Comparison of ENCODE assay signal across 21 mouse cellular contexts in genomic region chr11:99100215-99100614, GRCm38 (mm10). TPM values are rescaled to one million over a fixed set of nuclear protein-coding genes. Genes with fewer than 3 reads are reported as not detected.
"Had no signal": no experiment of that assay in that cellular context is flagged by ENCODE, and none has a peak within 500 bp of the region (broad histone marks: within the 10 kb centered on the region; RNA-seq: fewer than 3 reads in every experiment).

No protein-coding gene starts in this region.

- H3K4me2 ChIP-seq: kidney, embryonic 15.5 days; limb, embryonic 13.5 days; liver, embryonic 13.5 days; midbrain, embryonic 11.5 days; neural tube, embryonic 12.5 days; neural tube, embryonic 15.5 days had no signal

- H3K27ac ChIP-seq: limb, embryonic 13.5 days; liver, embryonic 13.5 days; neural tube, embryonic 12.5 days; neural tube, embryonic 15.5 days; stomach, postnatal 0 days had no signal

- H3K9me3 ChIP-seq: kidney, embryonic 15.5 days; limb, embryonic 13.5 days; liver, embryonic 13.5 days; neural tube, embryonic 12.5 days; neural tube, embryonic 15.5 days had no signal

- H3K27me3 ChIP-seq: kidney, embryonic 15.5 days; limb, embryonic 13.5 days; liver, embryonic 13.5 days; neural tube, embryonic 12.5 days; neural tube, embryonic 15.5 days had no signal

- H3K9ac ChIP-seq: kidney, embryonic 15.5 days; limb, embryonic 13.5 days; liver, embryonic 13.5 days; neural tube, embryonic 12.5 days; neural tube, embryonic 15.5 days had no signal

- H3K4me3 ChIP-seq: kidney, embryonic 15.5 days; limb, embryonic 13.5 days; liver, embryonic 13.5 days; neural tube, embryonic 12.5 days; neural tube, embryonic 15.5 days had no signal

- H3K36me3 ChIP-seq: kidney, embryonic 15.5 days; limb, embryonic 13.5 days; liver, embryonic 13.5 days; neural tube, embryonic 12.5 days; neural tube, embryonic 15.5 days had no signal

- H3K4me1 ChIP-seq: neural tube, embryonic 12.5 days had no signal

- DNase-seq: liver, embryonic 13.5 days; lung, adult 2 months; midbrain, embryonic 14.5 days; right cerebral cortex, adult 18-20 months; right cerebral cortex, postnatal 14 days; right cerebral cortex, postnatal 4 days; thymus, adult 2 months; thymus, postnatal 14 days; thymus, postnatal 4 days had no signal

RNA-seq across cellular contexts. Expression of gene Tns4, which starts 11.1 kb away (rescaled TPM):
- total RNA-seq: left cerebral cortex, postnatal 4 days; megakaryocyte-erythroid progenitor cell, adult 5-6 weeks had no signal

RNA-seq across cellular contexts. Expression of gene Ccr7, which starts 54.7 kb away (rescaled TPM):
- total RNA-seq: layer of hippocampus, adult 18-20 months; layer of hippocampus, postnatal 14 days; left cerebral cortex, postnatal 14 days; left cerebral cortex, postnatal 4 days; megakaryocyte-erythroid progenitor cell, adult 5-6 weeks; midbrain, postnatal 0 days had no signal
- polyA plus RNA-seq: midbrain, embryonic 11.5 days; midbrain, postnatal 0 days; neural tube, embryonic 15.5 days had no signal
